In the genomic region with DNA sequence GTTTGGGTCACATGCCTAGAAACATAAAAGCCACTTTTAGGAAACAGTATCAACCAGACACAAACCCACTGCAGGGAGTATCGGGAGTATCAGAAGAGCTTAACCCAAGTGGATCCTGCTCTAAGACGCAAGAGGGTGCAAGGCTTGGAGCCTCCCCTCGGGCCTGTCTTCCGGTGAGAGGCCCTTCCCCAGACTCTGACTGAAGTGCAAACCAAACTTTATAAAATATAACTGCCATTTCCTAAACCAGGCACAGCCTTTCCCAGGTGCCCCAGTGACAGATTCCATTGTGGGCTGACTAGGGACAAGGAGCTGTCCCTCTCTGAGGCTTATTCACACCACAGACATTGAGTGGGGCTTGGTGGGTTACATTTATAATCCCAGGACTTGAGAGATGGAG, we compare ENCODE assay signal across 11 mouse cellular contexts. TPM values are rescaled to one million over a fixed set of nuclear protein-coding genes. Genes with fewer than 3 reads are reported as not detected.
DNase-seq lines count a peak whose midpoint lies in the region; ATAC-seq lines count a peak whose summit lies in the region.
"Had no signal": no experiment of that assay in that cellular context is flagged by ENCODE, and none has a peak within 500 bp of the region (broad histone marks: within the 10 kb centered on the region; RNA-seq: fewer than 3 reads in every experiment).

No protein-coding gene starts in this region.

- no peaks in the 10 kb centered on the region for H3K9me3 ChIP-seq in kidney, embryonic 16.5 days (ENCODE audit: low read length)
- H3K9me3 ChIP-seq in intestine, embryonic 14.5 days (ENCODE audit: control insufficient read depth, low read length) = no peaks in the 10 kb centered on the region
- H3K9me3 ChIP-seq in stomach, embryonic 14.5 days (ENCODE audit: control insufficient read depth, low read depth, low read length) = no peaks in the 10 kb centered on the region

- H3K4me3 ChIP-seq in kidney, embryonic 16.5 days (ENCODE audit: low read length) = no peak overlapping the region
- no peak overlapping the region for H3K4me3 ChIP-seq in intestine, embryonic 14.5 days (ENCODE audit: low read depth, low read length)
- H3K4me3 ChIP-seq in stomach, embryonic 14.5 days (ENCODE audit: low read depth, low read length) = no peak overlapping the region
- H3K4me3 ChIP-seq: myocyte had no signal

- DNase-seq in adrenal gland, postnatal 14 days = peak; percentile 3
- no peak for DNase-seq in adrenal gland, adult (ENCODE audit: inconsistent age in 2 of 2, low spot score in 1 of 2)
- DNase-seq in kidney, postnatal 14 days = no peak
- no peak for DNase-seq in intestine, embryonic 14.5 days (ENCODE audit: low spot score)
- no peak for DNase-seq in left cerebral cortex, adult 11 months (ENCODE audit: low spot score)
- DNase-seq: right cerebral cortex, postnatal 14 days had no signal

- 0 out of 2 replicates have a peak, but pooled peaks have one; percentile 2 for ATAC-seq in kidney, embryonic 16.5 days (ENCODE audit: low FRiP score, low TSS enrichment)
- ATAC-seq in intestine, embryonic 14.5 days (replicated peaks; ENCODE audit: low FRiP score, low TSS enrichment, low read depth) = no peak
- no peak for ATAC-seq in stomach, embryonic 14.5 days (ENCODE audit: insufficient number of reproducible peaks, insufficient read depth, low FRiP score, low read depth)
- ATAC-seq in granulocyte monocyte progenitor cell, adult 5-6 weeks (replicated peaks; ENCODE audit: poor library complexity, severe bottlenecking) = no peak
- ATAC-seq: hindbrain, embryonic 16.5 days had no signal

- no peak overlapping the region; the same call in 1 of the 2 replicates for H3K4me2 ChIP-seq in kidney, embryonic 16.5 days (replicated peaks; ENCODE audit: low read depth, low read length)
- peak overlapping the region; percentile 20; the same call in 1 of the 2 replicates for H3K4me2 ChIP-seq in intestine, embryonic 14.5 days (ENCODE audit: low read length)
- H3K4me2 ChIP-seq in stomach, embryonic 14.5 days (replicated peaks; ENCODE audit: low read depth, low read length) = no peak overlapping the region

- H3K4me1 ChIP-seq in kidney, embryonic 16.5 days (ENCODE audit: insufficient read depth, low read length) = peaks cover 15% of the 10 kb centered on the region
- peaks cover 14% of the 10 kb centered on the region; the same call in 1 of the 2 replicates for H3K4me1 ChIP-seq in intestine, embryonic 14.5 days (replicated peaks; ENCODE audit: control insufficient read depth, insufficient read depth, low read length)
- no peaks in the 10 kb centered on the region for H3K4me1 ChIP-seq in stomach, embryonic 14.5 days (ENCODE audit: control insufficient read depth, insufficient read depth, low read length)

- no peak overlapping the region for H3K9ac ChIP-seq in kidney, embryonic 16.5 days (replicated peaks; ENCODE audit: low read length)
- no peak overlapping the region for H3K9ac ChIP-seq in intestine, embryonic 14.5 days (ENCODE audit: low read length)
- H3K9ac ChIP-seq in stomach, embryonic 14.5 days (replicated peaks; ENCODE audit: low read depth, low read length) = no peak overlapping the region

- WGBS in kidney, embryonic 16.5 days = 43% methylated on average over 4 of the region's 4 CpGs
- WGBS in intestine, embryonic 14.5 days = 58% methylated on average over 4 of the region's 4 CpGs
- 63% methylated on average over 4 of the region's 4 CpGs for WGBS in stomach, embryonic 14.5 days

- peak overlapping the region; percentile 81 for H3K27ac ChIP-seq in kidney, embryonic 16.5 days (ENCODE audit: low read length)
- peak overlapping the region; percentile 80 for H3K27ac ChIP-seq in intestine, embryonic 14.5 days (ENCODE audit: low read depth)
- H3K27ac ChIP-seq in stomach, embryonic 14.5 days (ENCODE audit: low read length) = peak overlapping the region; percentile 68

- H3K27me3 ChIP-seq in kidney, embryonic 16.5 days (ENCODE audit: insufficient read depth, low read length) = no peaks in the 10 kb centered on the region
- H3K27me3 ChIP-seq in intestine, embryonic 14.5 days (replicated peaks; ENCODE audit: control insufficient read depth, insufficient read depth, low read length) = no peaks in the 10 kb centered on the region
- no peaks in the 10 kb centered on the region for H3K27me3 ChIP-seq in stomach, embryonic 14.5 days (ENCODE audit: control insufficient read depth, insufficient read depth, low read length)

- peaks cover 16% of the 10 kb centered on the region; the same call in 1 of the 2 replicates for H3K36me3 ChIP-seq in kidney, embryonic 16.5 days (ENCODE audit: insufficient read depth, low read length)
- H3K36me3 ChIP-seq in intestine, embryonic 14.5 days (ENCODE audit: control insufficient read depth, insufficient read depth, low read length) = peaks cover 42% of the 10 kb centered on the region
- H3K36me3 ChIP-seq in stomach, embryonic 14.5 days (ENCODE audit: control insufficient read depth, insufficient read depth, low read length) = peaks cover 30% of the 10 kb centered on the region

RNA-seq across cellular contexts. Expression of gene Lgals9, which starts 38.1 kb away (rescaled TPM):
- total RNA-seq in adrenal gland, postnatal 14 days (2021) = 39.8 and 79.2 TPM in 2 replicates
- 52.5 and 59.5 TPM in 2 replicates for polyA plus RNA-seq in kidney, embryonic 16.5 days (2015; fragmentation: Nextera tagmentation; extraction: Ambion mirVana)
- polyA plus RNA-seq in intestine, embryonic 14.5 days (2014; fragmentation: Nextera tagmentation; extraction: Ambion mirVana) = 47.7 and 52.9 TPM in 2 replicates
- polyA plus RNA-seq in stomach, embryonic 14.5 days (2014; fragmentation: Nextera tagmentation; extraction: Ambion mirVana) = 32.9 and 36.0 TPM in 2 replicates
- total RNA-seq in granulocyte monocyte progenitor cell, adult 5-6 weeks (2014; fragmentation: Nextera tagmentation) = 273 and 289 TPM in 2 replicates
- total RNA-seq in granulocyte monocyte progenitor cell, adult 5-6 weeks (2017) = 68.6 and 84.9 TPM in 2 replicates
